Mouse (Mus musculus) liver, adult 2 months (tissue): ENCODE measurements around the gene Csmd2.

Experiments
- CTCF ChIP-seq: fragments of 200-500 bp; IDR thresholded peaks from 2 replicates; pipeline ENCODE4 v1.5.1; 2011; ENCODE audit warnings: low read depth, low read length, control low read depth
- POLR2A ChIP-seq: fragments of 200-500 bp; IDR thresholded peaks from 2 replicates; pipeline ENCODE4 v1.6.1; 2011; ENCODE audit warnings: low read length, control low read depth; ENCODE audit not compliant: insufficient read depth; ENCODE audit errors: extremely low read depth

GRCm38 (mm10) chr4:128405576-128405975 is 417.9 kb downstream of the Csmd2 start:
- TF ChIP-seq POLR2A (no peak), CTCF (0 out of 2 replicates have a peak, but pooled peaks have one; percentile 1)
